Mouse (Mus musculus) spleen, adult 2 months (tissue): ENCODE results near the gene Stc2. TPM values are rescaled to one million over a fixed set of nuclear protein-coding genes. Genes with fewer than 3 reads are reported as not detected.

Experiments used
- DNase-seq, 2 experiments: peaks; one replicate each; pipeline versions ENCODE4 v3.0.0 to v3.0.0-alpha.2; 2012 to 2021; ENCODE audit warnings: low spot score in 2 of 2, low read depth in 1 of 2
- H3K27ac ChIP-seq: fragments of 200-500 bp; 2 replicates; pipeline ENCODE4 v1.5.1; 2012; ENCODE audit warnings: low read length, inconsistent platforms; ENCODE audit not compliant: insufficient read depth
- H3K27me3 ChIP-seq: fragments of 200-500 bp; 2 replicates; pipeline ENCODE4 v1.6.1; 2012; ENCODE audit warnings: mild to moderate bottlenecking, moderate library complexity, low read length, inconsistent platforms; ENCODE audit not compliant: control insufficient read depth, insufficient read depth
- H3K36me3 ChIP-seq: fragments of 200-500 bp; 2 replicates; pipeline ENCODE4 v1.6.1; 2012; ENCODE audit warnings: mild to moderate bottlenecking, low read length, inconsistent platforms; ENCODE audit not compliant: control insufficient read depth, insufficient read depth
- H3K4me1 ChIP-seq: fragments of 200-500 bp; 2 replicates; pipeline ENCODE4 v1.6.1; 2011; ENCODE audit warnings: inconsistent platforms; ENCODE audit not compliant: control insufficient read depth, insufficient read depth, insufficient read length
- H3K4me3 ChIP-seq: fragments of 200-500 bp; 2 replicates; pipeline ENCODE4 v1.5.1; 2011; ENCODE audit warnings: mild to moderate bottlenecking, inconsistent platforms; ENCODE audit not compliant: insufficient read depth, insufficient read length; ENCODE audit errors: extremely low read depth
- CTCF ChIP-seq: fragments of 200-500 bp; IDR thresholded peaks from 2 replicates; pipeline ENCODE4 v1.5.1; 2011; ENCODE audit warnings: mild to moderate bottlenecking, inconsistent platforms; ENCODE audit not compliant: insufficient read depth, insufficient read length, insufficient replicate concordance; ENCODE audit errors: extremely low read depth
- POLR2A ChIP-seq: fragments of 200-500 bp; IDR thresholded peaks from 2 replicates; pipeline ENCODE4 v1.6.1; 2011; ENCODE audit warnings: low read depth, low read length, inconsistent platforms
- WGBS: fragments of 180-500 bp; shearing (Covaris S2); methylation state at CpG from one replicate; pipeline ENCODE4 v1.1.7; 2018; 5-methylcytosine and 5-hydroxymethylcytosine counted together
- polyA plus RNA-seq: library from polyadenylated mRNA; depleted of rRNA; stranded (reverse); fragments of >200 nt; gene quantifications from 2 replicates; pipeline ENCODE4 v1.2.3, GENCODE M21; 2012; rRNA removed

The Stc2 gene
- 3.3 and 3.4 TPM in 2 replicates for polyA plus RNA-seq

DNA sequence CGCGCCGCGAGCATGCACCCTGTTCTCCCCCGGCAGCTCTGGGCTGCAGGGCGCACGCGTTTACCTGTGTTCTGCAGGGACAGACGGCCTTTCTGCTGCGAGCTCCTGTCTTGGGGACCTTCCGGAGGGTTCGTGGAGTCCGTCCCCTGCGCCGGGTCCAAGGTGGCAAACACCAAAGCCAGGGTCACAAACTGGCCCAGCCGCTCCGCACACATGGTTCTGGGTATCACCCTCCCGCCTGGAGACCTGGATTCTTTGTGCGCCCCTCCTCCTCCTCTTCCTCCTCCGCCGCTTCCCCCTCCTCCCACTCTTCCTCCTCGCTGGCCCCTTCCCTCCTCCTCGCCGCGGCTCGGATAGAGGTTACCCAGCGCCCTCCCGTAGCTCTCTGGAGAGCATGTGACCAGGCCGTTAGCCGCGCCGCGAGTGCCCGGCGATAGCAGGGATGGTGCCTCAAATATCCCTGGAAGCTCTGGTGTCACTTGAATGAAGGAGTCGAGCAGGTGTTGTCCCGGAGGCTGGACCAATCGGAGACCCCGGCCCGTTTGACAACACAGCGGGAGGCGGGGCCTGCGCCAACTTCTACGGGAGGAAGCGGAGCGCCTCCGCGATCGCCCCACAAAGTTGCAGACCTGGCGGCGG is at the start of gene Stc2:
TSS of gene Stc2 (minus strand) at position 427 of the 639 bp plus-strand sequence.
- WGBS: 2% methylated on average over 51 of the region's 51 CpGs
- TF ChIP-seq CTCF (no peak), POLR2A (no peak)
- no peaks in the 10 kb centered on the region; the same call in 1 of the 2 replicates for H3K4me1 ChIP-seq
- no peak for DNase-seq
- H3K27me3 ChIP-seq: peaks cover 3% of the 10 kb centered on the region; the same call in 1 of the 2 replicates
- H3K36me3 ChIP-seq: no peaks in the 10 kb centered on the region
- peak within 1 kb of the TSS; percentile 44 for H3K4me3 ChIP-seq
- peak within 1 kb of the TSS; percentile 26; the same call in 1 of the 2 replicates for H3K27ac ChIP-seq

DNA sequence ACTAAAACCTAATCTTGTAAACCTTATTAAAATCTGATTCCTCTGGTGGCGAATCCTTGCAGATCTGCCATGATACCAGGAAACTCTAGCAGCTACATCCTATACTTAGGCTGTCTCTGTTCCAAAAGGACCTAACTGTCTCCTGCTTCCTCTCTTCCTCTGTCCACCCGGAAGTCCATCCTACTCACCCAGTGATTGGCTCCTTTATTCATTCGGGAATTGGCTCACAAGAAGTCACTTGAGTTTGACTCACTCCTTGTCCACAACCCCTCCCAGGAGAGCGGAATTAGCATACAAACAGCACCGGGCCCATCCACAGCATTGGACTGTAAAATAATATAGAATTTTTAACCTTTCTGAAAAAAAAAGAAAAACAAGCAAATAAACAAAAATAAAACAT is 47.2 kb upstream of the Stc2 start:
- no peaks in the 10 kb centered on the region for H3K4me1 ChIP-seq
- H3K4me3 ChIP-seq: no peak overlapping the region
- TF ChIP-seq POLR2A (no peak), CTCF (no peak)
- H3K27me3 ChIP-seq: no peaks in the 10 kb centered on the region
- no peaks in the 10 kb centered on the region for H3K36me3 ChIP-seq
- no peak for DNase-seq
- WGBS: 73% methylated on average over 5 of the region's 5 CpGs
- H3K27ac ChIP-seq: no peak overlapping the region

DNA sequence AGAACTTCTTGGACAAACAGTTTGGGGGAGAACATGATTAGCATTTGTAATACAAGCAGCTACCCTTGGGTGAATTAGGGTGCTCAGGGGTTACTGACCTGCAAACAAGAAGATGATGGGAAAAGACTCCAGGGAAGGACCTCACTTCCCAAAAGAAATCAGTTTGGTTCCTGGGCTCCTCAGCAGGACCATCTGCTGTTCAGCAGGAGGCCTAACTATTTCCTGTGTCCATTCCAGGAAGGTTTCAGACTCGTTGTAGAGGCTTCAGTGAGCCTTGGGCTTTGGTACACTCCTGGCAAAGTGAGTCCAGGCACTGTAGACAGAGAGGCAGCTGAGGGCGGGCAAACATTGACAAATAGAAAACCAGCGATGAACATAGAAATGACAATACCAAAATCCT is 42.5 kb upstream of the Stc2 start:
- WGBS: 72% methylated on average over 3 of the region's 3 CpGs
- no peak for DNase-seq
- TF ChIP-seq POLR2A (no peak), CTCF (no peak)

DNA sequence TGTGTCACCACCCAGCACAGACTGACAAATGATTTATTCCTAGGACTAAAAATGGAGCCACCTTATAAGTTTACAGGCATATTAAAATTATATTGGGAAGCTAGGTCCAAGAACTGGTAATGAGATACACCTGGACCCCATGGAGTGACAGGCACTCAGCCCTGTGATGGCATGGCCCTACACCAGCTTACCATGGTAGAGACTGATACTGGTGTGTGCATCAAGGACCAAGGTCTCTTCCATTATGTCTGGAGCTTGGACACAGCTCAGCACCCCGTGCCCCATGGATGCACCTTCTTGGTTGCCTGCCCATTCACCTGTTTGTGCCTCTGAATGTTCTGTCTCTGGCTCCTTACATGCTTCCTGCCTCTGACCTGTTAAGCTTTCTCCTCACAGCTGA is 36.9 kb upstream of the Stc2 start:
- H3K4me1 ChIP-seq: no peaks in the 10 kb centered on the region
- H3K4me3 ChIP-seq: no peak overlapping the region
- no peaks in the 10 kb centered on the region for H3K36me3 ChIP-seq
- WGBS: 80% methylated on average over 1 of the region's 1 CpGs
- no peak for TF ChIP-seq POLR2A
- no peak for TF ChIP-seq CTCF
- no peak for DNase-seq
- H3K27ac ChIP-seq: no peak overlapping the region
- H3K27me3 ChIP-seq: no peaks in the 10 kb centered on the region

More for the DNA sequence above, 42.5 kb upstream of the Stc2 start:
- Histone ChIP-seq H3K36me3 (no peaks in the 10 kb centered on the region), H3K4me3 (no peak overlapping the region), H3K4me1 (no peaks in the 10 kb centered on the region), H3K27ac (no peak overlapping the region), H3K27me3 (no peaks in the 10 kb centered on the region)

DNA sequence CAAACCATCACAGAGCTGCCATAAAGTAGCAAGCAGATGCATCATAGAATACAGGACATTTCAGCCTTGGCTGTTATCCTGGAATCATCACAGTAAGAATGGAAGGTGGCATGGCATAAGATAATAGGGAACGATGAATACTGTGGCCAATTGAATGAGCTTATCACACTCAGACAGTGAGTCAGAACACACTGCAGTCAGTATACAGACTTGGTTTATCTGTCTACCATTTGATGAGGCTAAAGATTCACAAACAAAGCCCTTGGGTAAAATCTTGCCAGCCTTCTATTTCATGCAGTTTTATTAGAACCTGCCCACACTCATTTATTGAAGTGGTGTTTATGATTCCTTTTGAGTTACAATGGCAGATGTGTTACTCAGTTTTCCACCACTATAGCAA is 33.2 kb upstream of the Stc2 start:
- TF ChIP-seq CTCF (no peak), POLR2A (no peak)
- no peaks in the 10 kb centered on the region for H3K4me1 ChIP-seq
- H3K27me3 ChIP-seq: no peaks in the 10 kb centered on the region
- no peak for DNase-seq
- no peaks in the 10 kb centered on the region for H3K36me3 ChIP-seq
- WGBS: 98% methylated on average over 1 of the region's 1 CpGs
- no peak overlapping the region for H3K27ac ChIP-seq
- no peak overlapping the region for H3K4me3 ChIP-seq

DNA sequence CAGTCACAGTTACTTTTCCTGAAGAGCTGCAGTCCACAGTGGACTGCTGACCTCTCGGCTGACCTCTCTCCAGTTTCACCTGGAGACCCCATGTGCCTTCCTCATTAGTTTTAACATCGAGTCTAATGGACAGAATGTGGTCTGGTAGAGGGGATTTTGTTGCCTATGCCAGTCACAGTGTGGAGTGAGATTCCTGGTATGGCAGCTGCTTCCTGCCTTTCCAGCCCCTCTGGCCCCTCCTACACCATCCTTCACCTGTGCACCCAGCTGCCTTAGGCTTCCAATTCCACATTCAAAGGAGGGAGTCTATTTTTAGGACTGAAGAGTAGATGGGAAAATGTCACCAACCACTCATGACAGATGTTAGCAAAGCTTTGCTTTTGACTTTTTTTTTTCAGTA is 28.7 kb upstream of the Stc2 start:
- no peak overlapping the region for H3K27ac ChIP-seq
- DNase-seq: no peak

DNA sequence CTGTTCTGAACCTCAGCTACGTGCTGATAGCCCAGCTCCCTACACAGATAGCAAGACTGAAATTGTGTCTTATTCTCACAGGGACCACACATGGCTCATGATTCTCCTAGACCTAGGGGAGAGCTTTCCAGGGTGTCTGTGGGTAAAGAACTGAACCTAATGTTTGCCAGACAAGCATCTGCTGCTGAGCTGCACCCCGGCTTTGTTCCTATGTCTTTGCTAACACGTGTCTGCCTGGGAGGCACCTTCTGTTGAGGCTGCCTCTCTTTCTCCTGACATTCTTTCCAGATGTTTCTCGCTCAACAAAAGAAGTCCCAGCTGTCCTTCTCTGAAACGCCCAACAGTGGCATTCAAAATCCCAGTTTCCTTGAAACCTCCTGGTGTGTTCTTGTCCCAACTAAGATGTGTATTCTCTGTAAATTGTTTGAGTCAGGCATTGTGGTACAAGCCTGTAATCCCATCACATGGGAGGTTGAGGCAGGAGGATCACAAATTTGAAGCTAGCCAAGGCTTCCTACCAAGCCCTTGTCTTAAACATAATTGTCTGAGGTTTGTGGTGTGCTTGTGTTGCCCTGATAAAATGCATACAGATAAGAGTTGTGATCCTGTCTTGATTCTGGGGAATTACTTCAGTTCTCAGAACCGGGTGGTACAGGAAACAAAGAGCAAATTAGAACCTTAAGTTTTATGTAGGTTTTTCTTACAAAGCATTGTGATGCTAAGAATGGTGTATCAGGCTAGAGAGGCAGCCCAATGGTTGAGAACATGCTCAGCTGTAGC is 27.0 kb upstream of the Stc2 start:
- Histone ChIP-seq H3K4me3 (no peak overlapping the region), H3K27ac (no peak overlapping the region), H3K4me1 (no peaks in the 10 kb centered on the region), H3K27me3 (no peaks in the 10 kb centered on the region), H3K36me3 (no peaks in the 10 kb centered on the region)
- TF ChIP-seq POLR2A: no peak
- no peak for TF ChIP-seq CTCF
- DNase-seq: no peak
- 79% methylated on average over 6 of the region's 6 CpGs for WGBS

More for the DNA sequence above, 28.7 kb upstream of the Stc2 start:
- no peaks in the 10 kb centered on the region for H3K27me3 ChIP-seq
- H3K4me3 ChIP-seq: no peak overlapping the region
- TF ChIP-seq CTCF: no peak
- no peak for TF ChIP-seq POLR2A
- no peaks in the 10 kb centered on the region for H3K36me3 ChIP-seq
- H3K4me1 ChIP-seq: no peaks in the 10 kb centered on the region
- WGBS: 73% methylated on average over 2 of the region's 2 CpGs
